Mouse (Mus musculus) monocyte, adult 59 days (primary cell): Measurements from ENCODE around the gene Bves. TPM values are rescaled to one million over a fixed set of nuclear protein-coding genes. Genes with fewer than 3 reads are reported as not detected.

Experiments used
- total RNA-seq, 2 experiments: library from RNA; stranded (reverse); gene quantifications; one replicate each; pipeline ENCODE4 v1.2.4; 2023

The Bves gene
- total RNA-seq = not detected

DNA sequence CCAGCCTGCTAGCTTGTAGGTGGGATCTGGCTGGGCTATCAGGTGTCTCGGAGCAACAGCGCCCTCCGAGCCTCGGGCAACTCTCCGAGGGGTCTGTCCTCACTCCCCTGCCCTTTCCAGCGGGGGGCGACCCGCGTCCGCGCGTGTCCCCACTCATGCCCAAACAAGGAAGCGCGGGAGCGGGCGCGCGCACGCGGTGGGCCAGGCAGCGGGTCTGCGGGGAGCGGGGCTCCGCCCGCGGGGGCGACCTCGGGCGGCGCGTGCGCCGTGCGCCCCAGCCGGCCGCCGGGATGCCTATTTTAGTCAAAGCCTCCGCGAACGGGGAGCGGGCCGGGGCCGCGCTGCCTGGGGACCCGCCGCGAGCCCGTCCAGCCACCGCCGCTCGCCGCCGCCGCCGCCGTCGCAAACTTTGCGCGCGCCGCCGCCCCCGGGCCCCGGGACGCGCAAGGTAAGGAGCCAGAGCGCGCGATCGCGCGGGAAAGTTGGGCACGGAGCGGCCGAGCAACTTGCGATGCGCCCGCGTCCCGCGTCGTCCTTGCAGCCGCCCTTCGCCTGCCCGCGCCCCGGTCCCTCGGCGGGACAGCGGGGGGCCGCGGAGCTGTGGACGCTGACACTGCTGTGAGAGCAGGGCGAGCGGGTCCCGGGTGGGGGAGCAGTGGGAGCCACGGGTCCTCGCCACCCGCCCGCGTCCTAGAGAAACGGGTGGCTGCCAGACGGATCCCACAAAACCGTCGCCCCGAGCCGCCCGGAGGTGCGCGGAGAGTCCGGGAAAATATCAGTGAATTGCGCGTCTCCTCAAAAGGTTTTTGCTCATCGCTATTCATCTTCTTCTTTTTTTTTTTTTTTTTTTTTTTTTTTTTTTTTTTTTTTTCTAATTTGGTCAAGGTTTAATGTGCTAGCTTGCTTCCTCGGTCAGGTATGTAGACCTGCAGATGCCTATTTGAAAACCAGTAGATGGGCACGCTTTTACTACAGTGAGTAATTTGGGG is at the start of gene Bves:
TSS of gene Bves (plus strand) at position 339 of the 989 bp plus-strand sequence.

Other genes with a start within 250 kb of the Bves start
- gene Popdc3, start 157.7 kb upstream of the Bves start, total RNA-seq = not detected
- gene Lin28b, start 150.6 kb downstream of the Bves start, total RNA-seq = not detected
- 10 to 100 TPM; 14.0 to 16.0 TPM for gene Hace1, start 242.1 kb downstream of the Bves start, total RNA-seq